Mouse (Mus musculus): ENCODE results near the gene Tenm4. TPM values are rescaled to one million over a fixed set of nuclear protein-coding genes. Genes with fewer than 3 reads are reported as not detected.

The Tenm4 gene
- polyA plus RNA-seq, 1 experiment from 2014 or later: 4.6 TPM

DNA sequence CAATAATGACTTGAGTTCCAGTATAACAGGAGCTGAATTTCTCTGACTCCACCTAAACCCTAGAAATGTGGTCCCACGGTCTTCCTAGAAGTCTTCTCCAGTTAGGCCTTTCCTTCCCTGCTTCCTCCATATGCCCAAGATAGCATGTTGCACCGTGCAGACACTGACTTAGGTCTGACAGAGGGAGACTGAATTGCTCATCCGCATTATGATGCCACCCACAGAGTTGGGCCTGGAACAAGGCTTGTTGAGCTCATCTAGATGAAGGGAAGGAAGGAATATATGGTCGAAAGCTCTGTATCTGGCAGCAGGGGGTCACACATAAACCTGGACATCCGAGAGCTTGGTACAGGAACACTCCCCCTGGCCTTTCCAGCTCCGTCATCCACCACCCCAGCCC lies 267.3 kb downstream of the Tenm4 start:
- H3K27me3 ChIP-seq (replicated peaks; ENCODE audit: control insufficient read depth, insufficient read depth, low read length): no peaks in the 10 kb centered on the region
- H3K36me3 ChIP-seq (ENCODE audit: control insufficient read depth, insufficient read depth): no peaks in the 10 kb centered on the region
- no peak overlapping the region for H3K4me2 ChIP-seq (replicated peaks; ENCODE audit: low read depth)
- no peaks in the 10 kb centered on the region for H3K9me3 ChIP-seq (ENCODE audit: control insufficient read depth)
- ATAC-seq: no peak
- no peak overlapping the region for H3K27ac ChIP-seq (ENCODE audit: low read depth, low read length)
- TF ChIP-seq CTCF (IDR thresholded peaks at IDR 0.05; ENCODE audit: low read depth): no peak
- H3K4me3 ChIP-seq (ENCODE audit: low read depth, low read length): no peak overlapping the region
- no peak overlapping the region for H3K9ac ChIP-seq (ENCODE audit: low read depth, low read length)
- H3K4me1 ChIP-seq (replicated peaks; ENCODE audit: control insufficient read depth, insufficient read depth, low read length): no peaks in the 10 kb centered on the region
- WGBS: 88% methylated on average over 6 of the region's 6 CpGs

GRCm38 (mm10) chr7:96440161-96440707 lies 269.2 kb downstream of the Tenm4 start:
- no peak overlapping the region for H3K9ac ChIP-seq (ENCODE audit: low read depth, low read length)
- H3K9me3 ChIP-seq (ENCODE audit: control insufficient read depth): no peaks in the 10 kb centered on the region
- ATAC-seq: no peak
- H3K4me1 ChIP-seq (replicated peaks; ENCODE audit: control insufficient read depth, insufficient read depth, low read length): no peaks in the 10 kb centered on the region
- no peak overlapping the region for H3K4me2 ChIP-seq (replicated peaks; ENCODE audit: low read depth)
- no peak overlapping the region for H3K4me3 ChIP-seq (ENCODE audit: low read depth, low read length)
- no peaks in the 10 kb centered on the region for H3K27me3 ChIP-seq (replicated peaks; ENCODE audit: control insufficient read depth, insufficient read depth, low read length)
- H3K27ac ChIP-seq (ENCODE audit: low read depth, low read length): no peak overlapping the region
- TF ChIP-seq CTCF (IDR thresholded peaks at IDR 0.05; ENCODE audit: low read depth): no peak
- H3K36me3 ChIP-seq (ENCODE audit: control insufficient read depth, insufficient read depth): no peaks in the 10 kb centered on the region

- Histone ChIP-seq H3K9ac (ENCODE audit: low read depth, low read length) (no peak overlapping the region), H3K9me3 (ENCODE audit: control insufficient read depth) (no peaks in the 10 kb centered on the region), H3K4me2 (replicated peaks; ENCODE audit: low read depth) (no peak overlapping the region), H3K36me3 (ENCODE audit: control insufficient read depth, insufficient read depth) (no peaks in the 10 kb centered on the region), H3K4me3 (ENCODE audit: low read depth, low read length) (no peak overlapping the region), H3K27me3 (replicated peaks; ENCODE audit: control insufficient read depth, insufficient read depth, low read length) (no peaks in the 10 kb centered on the region), H3K4me1 (replicated peaks; ENCODE audit: control insufficient read depth, insufficient read depth, low read length) (no peaks in the 10 kb centered on the region), H3K27ac (ENCODE audit: low read depth, low read length) (no peak overlapping the region)
- no peak for TF ChIP-seq CTCF (IDR thresholded peaks at IDR 0.05; ENCODE audit: low read depth)
- WGBS: 78% methylated on average over 8 of the region's 8 CpGs
- no peak for ATAC-seq
Measured at GRCm38 (mm10) chr7:96445771-96446170, 274.7 kb downstream of the Tenm4 start.

DNA sequence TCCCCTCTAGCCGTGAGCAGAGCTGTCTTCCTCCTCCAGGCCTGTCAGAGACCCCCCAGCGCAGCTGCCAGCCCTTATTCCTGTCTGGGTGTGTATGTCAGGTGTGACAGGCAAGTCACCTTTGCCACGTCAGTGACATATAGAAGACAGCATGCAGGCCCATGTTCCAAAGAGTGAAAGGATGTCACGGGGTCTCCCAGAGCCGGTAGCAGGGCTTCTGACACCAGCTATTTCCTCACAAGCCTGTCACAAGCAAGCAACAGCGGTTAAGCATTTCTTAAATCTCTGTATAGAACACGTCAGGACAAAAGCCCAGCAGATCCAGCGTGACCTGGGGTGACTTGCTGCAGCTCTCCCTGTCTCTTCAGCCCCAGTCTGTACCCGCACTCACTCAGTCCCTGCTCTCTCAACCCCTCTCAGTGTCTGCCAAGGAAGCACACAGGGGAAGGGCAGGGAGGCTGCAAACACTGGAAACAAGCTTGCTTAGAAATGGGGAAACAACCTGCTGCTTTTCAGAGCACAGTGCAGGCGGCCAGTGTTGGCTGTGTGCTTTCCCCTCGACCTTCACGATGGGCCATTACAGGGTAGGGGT lies 276.9 kb downstream of the Tenm4 start:
- no peak for ATAC-seq
- no peaks in the 10 kb centered on the region for H3K27me3 ChIP-seq (replicated peaks; ENCODE audit: control insufficient read depth, insufficient read depth, low read length)
- no peak overlapping the region for H3K9ac ChIP-seq (ENCODE audit: low read depth, low read length)
- no peak overlapping the region for H3K4me3 ChIP-seq (ENCODE audit: low read depth, low read length)
- H3K4me1 ChIP-seq (replicated peaks; ENCODE audit: control insufficient read depth, insufficient read depth, low read length): no peaks in the 10 kb centered on the region
- H3K36me3 ChIP-seq (ENCODE audit: control insufficient read depth, insufficient read depth): no peaks in the 10 kb centered on the region
- H3K9me3 ChIP-seq (ENCODE audit: control insufficient read depth): no peaks in the 10 kb centered on the region
- no peak overlapping the region for H3K4me2 ChIP-seq (replicated peaks; ENCODE audit: low read depth)
- WGBS: 72% methylated on average over 12 of the region's 12 CpGs
- H3K27ac ChIP-seq (ENCODE audit: low read depth, low read length): no peak overlapping the region
- TF ChIP-seq CTCF (IDR thresholded peaks at IDR 0.05; ENCODE audit: low read depth): no peak

DNA sequence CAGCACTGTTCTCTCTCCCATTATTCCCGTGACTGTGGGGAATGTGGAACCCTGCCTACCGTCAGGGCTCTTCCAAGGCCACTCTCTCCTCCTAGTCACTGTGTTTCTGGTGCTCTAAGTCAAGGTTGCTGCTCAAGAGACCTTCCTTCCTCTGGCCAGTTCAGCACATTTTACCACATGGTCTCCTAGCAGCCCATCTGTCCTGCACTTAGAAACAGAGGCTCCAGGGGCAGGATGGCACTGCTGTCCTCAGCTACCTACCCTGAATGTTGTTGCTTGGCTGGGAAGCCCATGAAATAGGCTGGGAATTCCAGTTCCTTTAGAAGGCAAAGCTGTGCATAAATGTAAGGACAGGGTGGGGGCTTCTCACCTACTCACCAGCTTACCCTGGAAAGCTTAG lies 284.9 kb downstream of the Tenm4 start:
- Histone ChIP-seq H3K4me1 (replicated peaks; ENCODE audit: control insufficient read depth, insufficient read depth, low read length) (no peaks in the 10 kb centered on the region), H3K27me3 (replicated peaks; ENCODE audit: control insufficient read depth, insufficient read depth, low read length) (no peaks in the 10 kb centered on the region), H3K9me3 (ENCODE audit: control insufficient read depth) (no peaks in the 10 kb centered on the region), H3K27ac (ENCODE audit: low read depth, low read length) (no peak overlapping the region), H3K4me3 (ENCODE audit: low read depth, low read length) (no peak overlapping the region), H3K36me3 (ENCODE audit: control insufficient read depth, insufficient read depth) (no peaks in the 10 kb centered on the region), H3K9ac (ENCODE audit: low read depth, low read length) (no peak overlapping the region), H3K4me2 (replicated peaks; ENCODE audit: low read depth) (no peak overlapping the region)
- no peak for TF ChIP-seq CTCF (IDR thresholded peaks at IDR 0.05; ENCODE audit: low read depth)
- WGBS: 57% methylated on average over 2 of the region's 2 CpGs
- ATAC-seq: no peak

DNA sequence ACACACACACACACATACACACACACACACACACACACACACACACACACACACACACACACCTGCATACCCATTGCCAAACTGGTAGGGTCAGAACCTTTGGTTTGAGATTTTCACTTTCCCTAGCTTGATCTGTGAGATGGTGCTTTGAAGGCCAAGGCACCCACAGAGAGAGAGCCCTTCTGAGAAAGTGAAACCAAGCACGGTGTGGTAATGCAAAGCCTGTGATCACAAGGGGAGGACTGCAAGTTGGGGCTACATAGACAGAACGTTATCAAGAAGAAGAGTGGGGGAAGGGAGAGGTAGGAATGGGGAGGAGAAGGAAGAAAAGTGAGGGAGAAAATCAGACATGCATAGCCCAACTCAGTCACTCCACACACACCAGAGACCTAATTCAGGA lies 285.6 kb downstream of the Tenm4 start:
- Histone ChIP-seq H3K4me3 (ENCODE audit: low read depth, low read length) (no peak overlapping the region), H3K9me3 (ENCODE audit: control insufficient read depth) (no peaks in the 10 kb centered on the region), H3K9ac (ENCODE audit: low read depth, low read length) (no peak overlapping the region), H3K4me1 (replicated peaks; ENCODE audit: control insufficient read depth, insufficient read depth, low read length) (no peaks in the 10 kb centered on the region), H3K27ac (ENCODE audit: low read depth, low read length) (no peak overlapping the region), H3K4me2 (replicated peaks; ENCODE audit: low read depth) (no peak overlapping the region), H3K36me3 (ENCODE audit: control insufficient read depth, insufficient read depth) (no peaks in the 10 kb centered on the region), H3K27me3 (replicated peaks; ENCODE audit: control insufficient read depth, insufficient read depth, low read length) (no peaks in the 10 kb centered on the region)
- 34% methylated on average over 2 of the region's 2 CpGs for WGBS
- ATAC-seq: no peak
- no peak for TF ChIP-seq CTCF (IDR thresholded peaks at IDR 0.05; ENCODE audit: low read depth)

DNA sequence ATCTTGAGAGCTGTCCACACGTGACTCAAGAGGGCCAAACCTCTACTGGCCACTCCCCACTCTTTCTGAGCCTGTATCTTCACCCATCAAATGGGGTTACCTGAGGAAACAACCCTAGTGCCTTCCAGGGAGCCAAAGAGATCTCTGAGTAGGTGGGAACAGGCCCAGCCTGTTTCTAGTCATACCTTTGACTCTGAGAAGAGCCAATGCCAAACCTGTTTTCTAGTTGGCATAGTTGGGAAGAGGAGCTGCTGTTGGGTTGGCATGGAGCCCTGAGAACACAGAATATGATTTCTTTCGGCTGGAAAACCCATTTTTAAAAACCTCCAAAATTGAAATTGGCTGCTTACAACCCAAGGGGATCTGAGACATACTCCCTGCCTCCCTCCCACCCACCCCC lies 286.8 kb downstream of the Tenm4 start:
- 65% methylated on average over 2 of the region's 2 CpGs for WGBS
- Histone ChIP-seq H3K9me3 (ENCODE audit: control insufficient read depth) (no peaks in the 10 kb centered on the region), H3K27ac (ENCODE audit: low read depth, low read length) (no peak overlapping the region), H3K27me3 (replicated peaks; ENCODE audit: control insufficient read depth, insufficient read depth, low read length) (no peaks in the 10 kb centered on the region), H3K4me3 (ENCODE audit: low read depth, low read length) (no peak overlapping the region), H3K4me2 (replicated peaks; ENCODE audit: low read depth) (no peak overlapping the region), H3K4me1 (replicated peaks; ENCODE audit: control insufficient read depth, insufficient read depth, low read length) (no peaks in the 10 kb centered on the region), H3K9ac (ENCODE audit: low read depth, low read length) (no peak overlapping the region), H3K36me3 (ENCODE audit: control insufficient read depth, insufficient read depth) (no peaks in the 10 kb centered on the region)
- ATAC-seq: no peak
- TF ChIP-seq CTCF (IDR thresholded peaks at IDR 0.05; ENCODE audit: low read depth): no peak
